ENCODE assay signal across 11 mouse cellular contexts in genomic region chr2:10003358-10003757, GRCm38 (mm10). TPM values are rescaled to one million over a fixed set of nuclear protein-coding genes. Genes with fewer than 3 reads are reported as not detected.
A peak's percentile ranks its signal among the peaks of the same experiment; 100 is the strongest.
DNase-seq lines count a peak whose midpoint lies in the region; ATAC-seq and TF ChIP-seq lines count a peak whose summit lies in the region.
"Had no signal": no experiment of that assay in that cellular context is flagged by ENCODE, and none has a peak within 500 bp of the region (broad histone marks: within the 10 kb centered on the region; RNA-seq: fewer than 3 reads in every experiment).

No protein-coding gene starts in this region.

- H3K4me3 ChIP-seq in forebrain, embryonic 12.5 days (replicated peaks) = no peak overlapping the region
- H3K4me3 ChIP-seq in forebrain, postnatal 0 days (ENCODE audit: low read depth, low read length) = no peak overlapping the region
- no peak overlapping the region for H3K4me3 ChIP-seq in lung, postnatal 0 days (ENCODE audit: low read depth, low read length)
- no peak overlapping the region for H3K4me3 ChIP-seq in midbrain, embryonic 15.5 days
- H3K4me3 ChIP-seq: limb, embryonic 13.5 days had no signal

- intact Hi-C loops in left cerebral cortex, postnatal 14 days (cut with DNase I) = no loop called here

- no peak overlapping the region for H3K4me2 ChIP-seq in forebrain, embryonic 12.5 days
- H3K4me2 ChIP-seq in forebrain, postnatal 0 days (ENCODE audit: low read depth) = no peak overlapping the region
- H3K4me2 ChIP-seq in lung, postnatal 0 days (replicated peaks; ENCODE audit: low read depth, low read length) = no peak overlapping the region
- no peak overlapping the region for H3K4me2 ChIP-seq in midbrain, embryonic 15.5 days
- H3K4me2 ChIP-seq: limb, embryonic 13.5 days had no signal

- H3K27ac ChIP-seq in forebrain, embryonic 12.5 days = no peak overlapping the region
- no peak overlapping the region for H3K27ac ChIP-seq in forebrain, postnatal 0 days (ENCODE audit: low read depth, low read length)
- no peak overlapping the region for H3K27ac ChIP-seq in lung, postnatal 0 days (ENCODE audit: low read length)
- no peak overlapping the region for H3K27ac ChIP-seq in midbrain, embryonic 15.5 days
- H3K27ac ChIP-seq: limb, embryonic 13.5 days had no signal

- no peak for TF ChIP-seq EP300 in lung, postnatal 0 days (IDR thresholded peaks at IDR 0.05)

- H3K9me3 ChIP-seq in forebrain, embryonic 12.5 days = no peaks in the 10 kb centered on the region
- H3K9me3 ChIP-seq in forebrain, postnatal 0 days (ENCODE audit: low read length) = no peaks in the 10 kb centered on the region
- H3K9me3 ChIP-seq in lung, postnatal 0 days (ENCODE audit: low read length) = no peaks in the 10 kb centered on the region
- H3K9me3 ChIP-seq in midbrain, embryonic 15.5 days = no peaks in the 10 kb centered on the region
- H3K9me3 ChIP-seq: limb, embryonic 13.5 days had no signal

- ATAC-seq in forebrain, embryonic 12.5 days (ENCODE audit: low FRiP score) = peak; percentile 44; the same call in 1 of the 2 replicates
- no peak for ATAC-seq in forebrain, postnatal 0 days
- ATAC-seq in lung, postnatal 0 days = no peak
- 0 out of 2 replicates have a peak, but pooled peaks have one; percentile 31 for ATAC-seq in midbrain, embryonic 15.5 days (replicated peaks)

- H3K36me3 ChIP-seq in forebrain, embryonic 12.5 days (replicated peaks) = no peaks in the 10 kb centered on the region
- no peaks in the 10 kb centered on the region for H3K36me3 ChIP-seq in forebrain, postnatal 0 days (ENCODE audit: insufficient read depth)
- no peaks in the 10 kb centered on the region for H3K36me3 ChIP-seq in lung, postnatal 0 days (ENCODE audit: insufficient read depth, low read length)
- H3K36me3 ChIP-seq in midbrain, embryonic 15.5 days (replicated peaks) = no peaks in the 10 kb centered on the region
- H3K36me3 ChIP-seq: limb, embryonic 13.5 days had no signal

- no peaks in the 10 kb centered on the region for H3K27me3 ChIP-seq in forebrain, embryonic 12.5 days
- no peaks in the 10 kb centered on the region for H3K27me3 ChIP-seq in forebrain, postnatal 0 days (ENCODE audit: insufficient read depth, low read length)
- no peaks in the 10 kb centered on the region for H3K27me3 ChIP-seq in lung, postnatal 0 days (replicated peaks; ENCODE audit: insufficient read depth, low read length)
- H3K27me3 ChIP-seq in midbrain, embryonic 15.5 days (replicated peaks) = no peaks in the 10 kb centered on the region
- H3K27me3 ChIP-seq: limb, embryonic 13.5 days had no signal

- TF ChIP-seq CTCF in forebrain, postnatal 0 days (IDR thresholded peaks at IDR 0.05; ENCODE audit: low read depth) = no peak
- no peak for TF ChIP-seq CTCF in lung, postnatal 0 days (IDR thresholded peaks at IDR 0.05)

- H3K9ac ChIP-seq in forebrain, embryonic 12.5 days = no peak overlapping the region
- H3K9ac ChIP-seq in forebrain, postnatal 0 days = no peak overlapping the region
- no peak overlapping the region for H3K9ac ChIP-seq in lung, postnatal 0 days (replicated peaks; ENCODE audit: low read depth)
- no peak overlapping the region for H3K9ac ChIP-seq in midbrain, embryonic 15.5 days
- H3K9ac ChIP-seq: limb, embryonic 13.5 days had no signal

- no peak for DNase-seq in forebrain, postnatal 0 days
- DNase-seq in lung, postnatal 10 days = peak; percentile 14
- no peak for DNase-seq in lung, postnatal 0 days (ENCODE audit: low spot score)
- DNase-seq in cerebellum, postnatal 25 days = peak; percentile 40 to 60
- no peak for DNase-seq in embryo, embryonic 9.5 days (ENCODE audit: extremely low spot score)
- no peak for DNase-seq in left cerebral cortex, postnatal 14 days (ENCODE audit: low spot score in 2 of 2)
- DNase-seq: embryo, embryonic 11 days; thymus, adult 18-20 months had no signal

- H3K4me1 ChIP-seq in forebrain, embryonic 12.5 days = peaks cover 3% of the 10 kb centered on the region; the same call in 1 of the 2 replicates
- H3K4me1 ChIP-seq in forebrain, postnatal 0 days (ENCODE audit: insufficient read depth) = no peaks in the 10 kb centered on the region
- no peaks in the 10 kb centered on the region for H3K4me1 ChIP-seq in lung, postnatal 0 days (ENCODE audit: insufficient read depth, low read depth, low read length)
- no peaks in the 10 kb centered on the region for H3K4me1 ChIP-seq in midbrain, embryonic 15.5 days

- 88% methylated on average over 5 of the region's 5 CpGs for WGBS in forebrain, embryonic 12.5 days
- 59% methylated on average over 5 of the region's 5 CpGs for WGBS in forebrain, postnatal 0 days
- 68% methylated on average over 5 of the region's 5 CpGs for WGBS in lung, postnatal 0 days
- 81% methylated on average over 5 of the region's 5 CpGs for WGBS in midbrain, embryonic 15.5 days

RNA-seq across cellular contexts. Expression of gene Taf3, which starts 45.0 kb away (rescaled TPM):
- 17.3 and 18.4 TPM in 2 replicates for polyA plus RNA-seq in forebrain, embryonic 12.5 days (2016; fragmentation: Nextera tagmentation; extraction: Ambion mirVana)
- total RNA-seq in forebrain, postnatal 0 days (2014; rRNA removed) = 3.5 and 4.1 TPM in 2 replicates
- polyA plus RNA-seq in forebrain, postnatal 0 days (2015; fragmentation: Nextera tagmentation; extraction: Ambion mirVana) = 6.2 and 9.6 TPM in 2 replicates
- 7.5 and 8.4 TPM in 2 replicates for polyA plus RNA-seq in lung, postnatal 0 days (2015; fragmentation: Nextera tagmentation; extraction: Ambion mirVana)
- polyA plus RNA-seq in midbrain, embryonic 15.5 days (2015; fragmentation: Nextera tagmentation; extraction: Ambion mirVana) = 14.2 and 14.8 TPM in 2 replicates
- 10 to 100 TPM; 12.5 to 13.5 TPM for total RNA-seq in left cerebral cortex, postnatal 14 days (2021)

Comparison
In these comparisons a context has a peak if more than half of its experiments do, and no peak if none do; other contexts are left out.
1. ATAC-seq: peak in forebrain, embryonic 12.5 days (single experiment) and midbrain, embryonic 15.5 days (single experiment); none in forebrain, postnatal 0 days (single experiment) and lung, postnatal 0 days (single experiment).
2. DNase-seq: peak in lung, postnatal 10 days (single experiment) and cerebellum, postnatal 25 days (2 of 2); none in forebrain, postnatal 0 days (single experiment), lung, postnatal 0 days (single experiment), embryo, embryonic 9.5 days (single experiment) and left cerebral cortex, postnatal 14 days (0 of 2).